ENCODE assay signal across 8 mouse cellular contexts in genomic region chr2:61711108-61712040, GRCm38 (mm10). TPM values are rescaled to one million over a fixed set of nuclear protein-coding genes. Genes with fewer than 3 reads are reported as not detected.
A peak's percentile ranks its signal among the peaks of the same experiment; 100 is the strongest.
DNase-seq lines count a peak whose midpoint lies in the region; ATAC-seq lines count a peak whose summit lies in the region.

Gene Psmd14 (plus strand): TSS chr2:61711694.

- WGBS in hindbrain, embryonic 15.5 days, result 3% methylated on average over 44 of the region's 52 CpGs

- H3K27ac ChIP-seq in hindbrain, embryonic 15.5 days (replicated peaks), result peak within 1 kb of the TSS; percentile 92

- H3K27me3 ChIP-seq in hindbrain, embryonic 15.5 days, result no peaks in the 10 kb centered on the region

- H3K4me1 ChIP-seq in hindbrain, embryonic 15.5 days (replicated peaks), result peaks cover 14% of the 10 kb centered on the region

- H3K4me3 ChIP-seq in hindbrain, embryonic 15.5 days, result peak within 1 kb of the TSS; percentile 97

- DNase-seq in R1 (ENCODE audit: low read depth, low spot score), result peak; percentile 95
- DNase-seq in cerebellum, postnatal 25 days, result peak; percentile 87 to 92
- peak; percentile 88 to 91 for DNase-seq in frontal cortex, postnatal 36 days (ENCODE audit: low spot score in 2 of 2)
- DNase-seq in left cerebral cortex, adult 11 months (ENCODE audit: low spot score), result peak; percentile 83
- peak; percentile 89 to 93 for DNase-seq in lung, postnatal 4 days
- peak; percentile 81 for DNase-seq in retina, postnatal 7 days (ENCODE audit: low read depth, low spot score)
- peak; percentile 76 for DNase-seq in urinary bladder, adult 2 months (ENCODE audit: low spot score)

- peak; percentile 97 for ATAC-seq in hindbrain, embryonic 15.5 days (ENCODE audit: low FRiP score, low read depth)

- H3K9me3 ChIP-seq in hindbrain, embryonic 15.5 days, result no peaks in the 10 kb centered on the region

- H3K36me3 ChIP-seq in hindbrain, embryonic 15.5 days, result no peaks in the 10 kb centered on the region

- H3K9ac ChIP-seq in hindbrain, embryonic 15.5 days, result peak within 1 kb of the TSS; percentile 95

- peak within 1 kb of the TSS; percentile 86 for H3K4me2 ChIP-seq in hindbrain, embryonic 15.5 days

RNA-seq across cellular contexts. Expression of gene Psmd14, which starts in this region (rescaled TPM):
- polyA plus RNA-seq in hindbrain, embryonic 15.5 days (2015; fragmentation: Nextera tagmentation; extraction: Ambion mirVana), result 186 TPM in 2 replicates
- 54.5 and 54.6 TPM in 2 replicates for polyA plus RNA-seq in urinary bladder, adult 2 months (2012; rRNA removed)

Comparison
In these comparisons a context has a peak if more than half of its experiments do, and no peak if none do; other contexts are left out.
1. Peak in every context shown above with its lines: DNase-seq, ATAC-seq, H3K4me3 ChIP-seq and H3K27ac ChIP-seq.